Mouse (Mus musculus) myocyte (in vitro differentiated cells): Measurements from ENCODE around the gene Cnp.

Experiments
- CEBPB ChIP-seq: IDR thresholded peaks from 2 replicates; pipeline ENCODE4 v1.6.1; 2011; ENCODE audit warnings: mild to moderate bottlenecking, moderate library complexity; ENCODE audit not compliant: poor library complexity, insufficient read depth, severe bottlenecking
- POLR2A ChIP-seq: IDR thresholded peaks from one replicate; pipeline ENCODE4 v1.6.1; 2011; ENCODE audit warnings: low read depth, mild to moderate bottlenecking, control low read depth, moderate library complexity; ENCODE audit not compliant: insufficient read length
- REST ChIP-seq: IDR thresholded peaks from one replicate; pipeline ENCODE4 v1.6.1; 2011; ENCODE audit warnings: mild to moderate bottlenecking, control low read depth, moderate library complexity; ENCODE audit not compliant: insufficient read depth, insufficient read length
- TCF12 ChIP-seq: IDR thresholded peaks from one replicate; pipeline ENCODE4 v1.6.1; 2011; ENCODE audit warnings: mild to moderate bottlenecking, control low read depth; ENCODE audit not compliant: poor library complexity, insufficient read depth, severe bottlenecking

- TF ChIP-seq POLR2A, result no peak
- TF ChIP-seq TCF12, result no peak
- no peak for TF ChIP-seq CEBPB
- TF ChIP-seq REST, result no peak
Observed at GRCm38 (mm10) chr11:100555583-100555982, 19.1 kb upstream of the Cnp start.
